ENCODE assay signal across 28 mouse cellular contexts in the genomic region with DNA sequence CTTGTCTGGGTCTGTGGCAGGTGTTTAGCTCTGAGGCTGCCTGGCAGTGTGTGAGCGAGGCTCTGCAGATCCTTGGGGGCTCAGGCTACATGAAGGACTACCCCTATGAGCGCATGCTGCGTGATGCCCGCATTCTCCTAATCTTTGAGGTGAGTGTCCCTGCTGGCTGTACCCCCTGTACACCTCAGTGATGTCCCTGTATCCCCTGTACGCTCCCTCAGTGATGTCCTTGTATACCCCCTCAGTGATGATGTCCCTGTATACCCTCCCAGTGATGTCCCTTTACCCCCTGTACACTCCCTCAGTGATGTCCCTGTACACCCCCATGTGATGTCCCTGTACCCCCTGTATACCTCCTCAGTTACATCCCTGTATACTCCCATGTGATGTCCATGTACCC. TPM values are rescaled to one million over a fixed set of nuclear protein-coding genes. Genes with fewer than 3 reads are reported as not detected.
"Had no signal": no experiment of that assay in that cellular context is flagged by ENCODE, and none has a peak within 500 bp of the region (broad histone marks: within the 10 kb centered on the region; RNA-seq: fewer than 3 reads in every experiment).

No protein-coding gene starts in this region.

- H3K9me3 ChIP-seq: kidney, embryonic 15.5 days; liver, embryonic 13.5 days; midbrain, embryonic 12.5 days; stomach, embryonic 15.5 days had no signal

- H3K9ac ChIP-seq: kidney, embryonic 15.5 days; liver, embryonic 13.5 days; midbrain, embryonic 12.5 days; stomach, embryonic 15.5 days had no signal

- H3K27me3 ChIP-seq: kidney, embryonic 15.5 days; liver, embryonic 13.5 days; midbrain, embryonic 12.5 days; stomach, embryonic 15.5 days had no signal

- H3K4me3 ChIP-seq: kidney, embryonic 15.5 days; left cerebral cortex, adult 2 months; liver, embryonic 13.5 days; midbrain, embryonic 12.5 days; stomach, embryonic 15.5 days had no signal

- DNase-seq: kidney, adult 11 months; kidney, adult 8-10 months; kidney, postnatal 10 days; kidney, postnatal 36 days; layer of hippocampus, postnatal 36 days; liver, embryonic 13.5 days; lung, adult 2 months; lung, postnatal 14 days; lung, postnatal 4 days; retina, postnatal 1 day; right cerebral cortex, postnatal 25 days; spleen, adult 18-20 months; thymus, postnatal 25 days had no signal

- H3K27ac ChIP-seq: kidney, embryonic 15.5 days; left cerebral cortex, adult 2 months; liver, embryonic 13.5 days; midbrain, embryonic 12.5 days; stomach, embryonic 15.5 days had no signal

- H3K4me1 ChIP-seq: kidney, embryonic 15.5 days; liver, embryonic 13.5 days; midbrain, embryonic 12.5 days; stomach, embryonic 15.5 days had no signal

- H3K4me2 ChIP-seq: kidney, embryonic 15.5 days; liver, embryonic 13.5 days; midbrain, embryonic 12.5 days; stomach, embryonic 15.5 days had no signal

RNA-seq across cellular contexts. Expression of gene Ccdc144b, which starts 32.0 kb away (rescaled TPM):
- total RNA-seq: layer of hippocampus, adult 8-10 months; layer of hippocampus, postnatal 10 days; layer of hippocampus, postnatal 36 days; left cerebral cortex, adult 2 months; left cerebral cortex, postnatal 10 days; left cerebral cortex, postnatal 36 days; liver, adult 2 months; megakaryocyte progenitor cell, adult 5-6 weeks had no signal
- polyA plus RNA-seq: kidney, embryonic 15.5 days; limb, embryonic 11.5 days; limb, embryonic 14.5 days; liver, adult 2 months; liver, embryonic 13.5 days; liver, embryonic 16.5 days; lung, adult 2 months; lung, embryonic 16.5 days; midbrain, embryonic 12.5 days; neural tube, embryonic 11.5 days; stomach, embryonic 15.5 days had no signal
